Comparison of ENCODE assay signal across 10 mouse cellular contexts in the genomic region with DNA sequence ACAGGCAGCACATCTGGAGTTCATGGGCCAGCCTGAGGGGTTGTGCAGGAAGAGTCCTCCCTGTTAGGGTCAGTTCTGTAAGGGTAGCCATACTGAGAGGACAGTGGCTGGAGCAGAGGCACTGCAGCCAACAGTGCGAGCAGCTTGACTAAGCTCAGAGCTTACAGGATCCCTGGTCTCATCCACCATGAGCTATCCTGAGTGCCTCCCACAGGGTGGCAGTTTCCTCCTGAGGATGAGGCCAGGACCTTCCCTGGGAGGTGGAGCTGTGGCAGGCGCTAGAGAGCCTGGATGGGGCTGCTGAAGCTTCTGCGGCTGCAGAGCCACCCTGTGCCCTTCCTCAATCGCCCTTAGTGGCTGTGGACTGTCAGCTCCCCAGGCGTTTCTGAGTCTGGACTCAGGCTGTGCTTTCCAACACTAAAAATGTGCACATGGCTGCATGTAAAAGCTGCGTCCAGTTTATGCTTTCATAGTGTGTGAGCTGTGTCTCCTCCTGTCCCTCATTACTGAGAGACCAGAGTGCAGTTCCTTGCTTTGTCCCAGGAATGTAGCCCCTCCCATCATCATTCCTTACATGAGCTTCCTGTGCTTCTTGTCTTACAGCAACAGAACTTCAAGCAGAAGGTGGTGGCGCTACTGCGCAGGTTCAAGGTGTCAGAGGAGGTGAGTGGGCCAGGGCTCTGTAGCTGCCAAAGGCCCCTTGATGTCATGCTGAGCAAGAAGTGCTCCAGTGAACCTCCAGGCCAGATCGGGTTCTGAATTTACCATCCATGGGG. TPM values are rescaled to one million over a fixed set of nuclear protein-coding genes. Genes with fewer than 3 reads are reported as not detected.
A peak's percentile ranks its signal among the peaks of the same experiment; 100 is the strongest.
DNase-seq lines count a peak whose midpoint lies in the region; ATAC-seq lines count a peak whose summit lies in the region.
"Had no signal": no experiment of that assay in that cellular context is flagged by ENCODE, and none has a peak within 500 bp of the region (broad histone marks: within the 10 kb centered on the region; RNA-seq: fewer than 3 reads in every experiment).

No protein-coding gene starts in this region.

- H3K27me3 ChIP-seq in forebrain, embryonic 10.5 days (ENCODE audit: poor library complexity, severe bottlenecking), result no peaks in the 10 kb centered on the region
- no peaks in the 10 kb centered on the region for H3K27me3 ChIP-seq in forebrain, embryonic 15.5 days
- H3K27me3 ChIP-seq in neural tube, embryonic 11.5 days (ENCODE audit: control insufficient read depth, insufficient read depth, low read length), result no peaks in the 10 kb centered on the region
- H3K27me3 ChIP-seq in neural tube, embryonic 15.5 days (replicated peaks), result no peaks in the 10 kb centered on the region
- H3K27me3 ChIP-seq in limb, embryonic 10.5 days (ENCODE audit: low read depth, poor library complexity, severe bottlenecking), result no peaks in the 10 kb centered on the region
- H3K27me3 ChIP-seq: neural tube, embryonic 12.5 days; Patski had no signal

- no peak overlapping the region for H3K4me3 ChIP-seq in forebrain, embryonic 10.5 days
- no peak overlapping the region for H3K4me3 ChIP-seq in forebrain, embryonic 15.5 days
- H3K4me3 ChIP-seq in neural tube, embryonic 11.5 days (ENCODE audit: low read depth, low read length), result no peak overlapping the region
- H3K4me3 ChIP-seq in neural tube, embryonic 15.5 days (replicated peaks), result no peak overlapping the region
- no peak overlapping the region for H3K4me3 ChIP-seq in limb, embryonic 10.5 days
- H3K4me3 ChIP-seq: neural tube, embryonic 12.5 days had no signal

- no peak overlapping the region for H3K4me2 ChIP-seq in forebrain, embryonic 15.5 days (replicated peaks)
- no peak overlapping the region for H3K4me2 ChIP-seq in neural tube, embryonic 11.5 days (ENCODE audit: low read depth)
- H3K4me2 ChIP-seq in neural tube, embryonic 15.5 days, result no peak overlapping the region
- H3K4me2 ChIP-seq: neural tube, embryonic 12.5 days had no signal

- WGBS in forebrain, embryonic 10.5 days, result 62% methylated on average over 9 of the region's 9 CpGs
- 73% methylated on average over 9 of the region's 9 CpGs for WGBS in forebrain, embryonic 15.5 days
- 62% methylated on average over 9 of the region's 9 CpGs for whole genome bisulfite sequencing in neural tube, embryonic 11.5 days
- WGBS in neural tube, embryonic 15.5 days, result 66% methylated on average over 9 of the region's 9 CpGs
- 52% methylated on average over 9 of the region's 9 CpGs for WGBS in limb, embryonic 10.5 days

- ATAC-seq in forebrain, embryonic 15.5 days (replicated peaks), result no peak
- ATAC-seq in neural tube, embryonic 11.5 days (ENCODE audit: insufficient read depth, low FRiP score, low TSS enrichment), result no peak
- no peak for ATAC-seq in neural tube, embryonic 15.5 days (ENCODE audit: low FRiP score)
- ATAC-seq: Patski had no signal

- H3K36me3 ChIP-seq in forebrain, embryonic 10.5 days (replicated peaks), result peaks cover 95% of the 10 kb centered on the region
- peaks cover 64% of the 10 kb centered on the region for H3K36me3 ChIP-seq in forebrain, embryonic 15.5 days
- peaks cover 7% of the 10 kb centered on the region for H3K36me3 ChIP-seq in neural tube, embryonic 11.5 days (ENCODE audit: control insufficient read depth, insufficient read depth, low read length)
- peaks cover 78% of the 10 kb centered on the region for H3K36me3 ChIP-seq in neural tube, embryonic 15.5 days
- H3K36me3 ChIP-seq in limb, embryonic 10.5 days, result peaks cover 76% of the 10 kb centered on the region

- H3K9ac ChIP-seq in forebrain, embryonic 15.5 days (replicated peaks), result no peak overlapping the region
- H3K9ac ChIP-seq in neural tube, embryonic 11.5 days (ENCODE audit: low read length), result peak overlapping the region; percentile 26; the same call in 1 of the 2 replicates
- H3K9ac ChIP-seq in neural tube, embryonic 15.5 days (replicated peaks), result no peak overlapping the region
- H3K9ac ChIP-seq: neural tube, embryonic 12.5 days had no signal

- peak overlapping the region; percentile 74 for H3K27ac ChIP-seq in forebrain, embryonic 10.5 days
- H3K27ac ChIP-seq in forebrain, embryonic 15.5 days (replicated peaks), result no peak overlapping the region
- no peak overlapping the region for H3K27ac ChIP-seq in neural tube, embryonic 11.5 days (ENCODE audit: low read depth, low read length)
- no peak overlapping the region for H3K27ac ChIP-seq in neural tube, embryonic 15.5 days (replicated peaks)
- H3K27ac ChIP-seq in limb, embryonic 10.5 days, result peak overlapping the region; percentile 73
- H3K27ac ChIP-seq: neural tube, embryonic 12.5 days had no signal

- peaks cover 12% of the 10 kb centered on the region for H3K4me1 ChIP-seq in forebrain, embryonic 10.5 days
- H3K4me1 ChIP-seq in forebrain, embryonic 15.5 days, result no peaks in the 10 kb centered on the region
- H3K4me1 ChIP-seq in neural tube, embryonic 11.5 days (ENCODE audit: control insufficient read depth, insufficient read depth, low read length), result no peaks in the 10 kb centered on the region
- no peaks in the 10 kb centered on the region for H3K4me1 ChIP-seq in neural tube, embryonic 15.5 days
- peaks cover 16% of the 10 kb centered on the region for H3K4me1 ChIP-seq in limb, embryonic 10.5 days
- H3K4me1 ChIP-seq: neural tube, embryonic 12.5 days had no signal

- H3K9me3 ChIP-seq in forebrain, embryonic 10.5 days, result no peaks in the 10 kb centered on the region
- no peaks in the 10 kb centered on the region for H3K9me3 ChIP-seq in forebrain, embryonic 15.5 days
- H3K9me3 ChIP-seq in neural tube, embryonic 11.5 days (ENCODE audit: control insufficient read depth, low read length), result no peaks in the 10 kb centered on the region
- no peaks in the 10 kb centered on the region for H3K9me3 ChIP-seq in neural tube, embryonic 15.5 days (replicated peaks)
- no peaks in the 10 kb centered on the region for H3K9me3 ChIP-seq in limb, embryonic 10.5 days (replicated peaks)
- H3K9me3 ChIP-seq: neural tube, embryonic 12.5 days had no signal

- no peak for DNase-seq in forebrain, embryonic 10.5 days (ENCODE audit: extremely low spot score, low spot score)
- no peak for DNase-seq in neural tube, embryonic 11.5 days (ENCODE audit: low spot score)
- DNase-seq in limb, embryonic 10.5 days (ENCODE audit: low spot score), result peak; percentile 38
- DNase-seq in yolk sac, embryonic 10.5 days (ENCODE audit: low spot score), result peak; percentile 32
- no peak for DNase-seq in thymus, postnatal 10 days (ENCODE audit: low spot score in 2 of 2)
- DNase-seq in urinary bladder, postnatal 10 days (ENCODE audit: low spot score), result no peak

RNA-seq across cellular contexts. Expression of gene Tex22, which starts 22.5 kb away (rescaled TPM):
- not detected in 2 replicates for polyA plus RNA-seq in forebrain, embryonic 10.5 days (2016; fragmentation: Nextera tagmentation; extraction: Ambion mirVana)
- polyA plus RNA-seq in forebrain, embryonic 15.5 days (2015; fragmentation: Nextera tagmentation; extraction: Ambion mirVana), result 0.18 and 0.37 TPM in 2 replicates
- not detected in 2 replicates for polyA plus RNA-seq in neural tube, embryonic 11.5 days (2014; fragmentation: Nextera tagmentation; extraction: Ambion mirVana)
- not detected in 2 replicates for polyA plus RNA-seq in neural tube, embryonic 15.5 days (2015; fragmentation: Nextera tagmentation; extraction: Ambion mirVana)
- 0.18 and 0.21 TPM in 2 replicates for polyA plus RNA-seq in limb, embryonic 10.5 days (2016; fragmentation: Nextera tagmentation; extraction: Ambion mirVana)
- polyA plus RNA-seq: neural tube, embryonic 12.5 days; Patski had no signal

RNA-seq across cellular contexts. Expression of gene Pacs2, which starts 37.5 kb away (rescaled TPM):
- polyA plus RNA-seq in forebrain, embryonic 10.5 days (2016; fragmentation: Nextera tagmentation; extraction: Ambion mirVana), result 16.9 and 18.3 TPM in 2 replicates
- polyA plus RNA-seq in forebrain, embryonic 15.5 days (2015; fragmentation: Nextera tagmentation; extraction: Ambion mirVana), result 22.6 and 24.4 TPM in 2 replicates
- polyA plus RNA-seq in neural tube, embryonic 11.5 days (2014; fragmentation: Nextera tagmentation; extraction: Ambion mirVana), result 22.1 and 25.1 TPM in 2 replicates
- 21.9 and 27.6 TPM in 2 replicates for polyA plus RNA-seq in neural tube, embryonic 15.5 days (2015; fragmentation: Nextera tagmentation; extraction: Ambion mirVana)
- 11.7 and 11.8 TPM in 2 replicates for polyA plus RNA-seq in limb, embryonic 10.5 days (2016; fragmentation: Nextera tagmentation; extraction: Ambion mirVana)

RNA-seq across cellular contexts. Expression of gene Mta1, which starts 46.3 kb away (rescaled TPM):
- polyA plus RNA-seq in forebrain, embryonic 10.5 days (2016; fragmentation: Nextera tagmentation; extraction: Ambion mirVana), result 21.2 and 22.7 TPM in 2 replicates
- polyA plus RNA-seq in forebrain, embryonic 15.5 days (2015; fragmentation: Nextera tagmentation; extraction: Ambion mirVana), result 15.2 and 17.9 TPM in 2 replicates
- polyA plus RNA-seq in neural tube, embryonic 11.5 days (2014; fragmentation: Nextera tagmentation; extraction: Ambion mirVana), result 21.5 and 21.9 TPM in 2 replicates
- polyA plus RNA-seq in neural tube, embryonic 15.5 days (2015; fragmentation: Nextera tagmentation; extraction: Ambion mirVana), result 14.3 and 15.0 TPM in 2 replicates
- 22.9 and 25.9 TPM in 2 replicates for polyA plus RNA-seq in limb, embryonic 10.5 days (2016; fragmentation: Nextera tagmentation; extraction: Ambion mirVana)

RNA-seq across cellular contexts. Expression of gene Brf1, which starts 51.3 kb away (rescaled TPM):
- polyA plus RNA-seq in forebrain, embryonic 10.5 days (2016; fragmentation: Nextera tagmentation; extraction: Ambion mirVana), result 50.8 and 58.1 TPM in 2 replicates
- 67.3 and 67.7 TPM in 2 replicates for polyA plus RNA-seq in forebrain, embryonic 15.5 days (2015; fragmentation: Nextera tagmentation; extraction: Ambion mirVana)
- polyA plus RNA-seq in neural tube, embryonic 11.5 days (2014; fragmentation: Nextera tagmentation; extraction: Ambion mirVana), result 53.3 and 58.5 TPM in 2 replicates
- 44.1 and 49.3 TPM in 2 replicates for polyA plus RNA-seq in neural tube, embryonic 15.5 days (2015; fragmentation: Nextera tagmentation; extraction: Ambion mirVana)
- 53.5 and 65.9 TPM in 2 replicates for polyA plus RNA-seq in limb, embryonic 10.5 days (2016; fragmentation: Nextera tagmentation; extraction: Ambion mirVana)

Comparison
In these comparisons a context has a peak if more than half of its experiments do, and no peak if none do; other contexts are left out.
1. H3K27ac ChIP-seq: peak in forebrain, embryonic 10.5 days (single experiment) and limb, embryonic 10.5 days (single experiment); none in forebrain, embryonic 15.5 days (single experiment), neural tube, embryonic 11.5 days (single experiment) and neural tube, embryonic 15.5 days (single experiment).
2. DNase-seq: peak in limb, embryonic 10.5 days (single experiment) and yolk sac, embryonic 10.5 days (single experiment); none in forebrain, embryonic 10.5 days (single experiment), neural tube, embryonic 11.5 days (single experiment), thymus, postnatal 10 days (0 of 2) and urinary bladder, postnatal 10 days (single experiment).